Mouse (Mus musculus): Measurements from ENCODE around the gene Zscan29.
A peak's percentile ranks its signal among the peaks of the same experiment; 100 is the strongest.

Gene Zscan29

GRCm38 (mm10) chr2:121170980-121171742, at the start of gene Zscan29:
Gene Zscan29 (minus strand): TSS chr2:121171125.
- peak; percentile 85 for DNase-seq (ENCODE audit: low spot score)

- DNase-seq (ENCODE audit: low spot score), result no peak
Observed at GRCm38 (mm10) chr2:121219994-121220393, 49.1 kb upstream of the Zscan29 start.

- no peak for DNase-seq (ENCODE audit: low spot score)
Observed at GRCm38 (mm10) chr2:121219177-121219576, 48.3 kb upstream of the Zscan29 start.

GRCm38 (mm10) chr2:121214491-121214890, 43.6 kb upstream of the Zscan29 start:
- DNase-seq (ENCODE audit: low spot score), result no peak

GRCm38 (mm10) chr2:121206541-121206940, 35.6 kb upstream of the Zscan29 start:
- DNase-seq (ENCODE audit: low spot score), result peak; percentile 25

GRCm38 (mm10) chr2:121204276-121204675, 33.4 kb upstream of the Zscan29 start:
- DNase-seq (ENCODE audit: low spot score), result no peak

- no peak for DNase-seq (ENCODE audit: low spot score)
Observed at GRCm38 (mm10) chr2:121195466-121195865, 24.5 kb upstream of the Zscan29 start.

GRCm38 (mm10) chr2:121188530-121188929, 17.6 kb upstream of the Zscan29 start:
- DNase-seq (ENCODE audit: low spot score), result no peak

- no peak for DNase-seq (ENCODE audit: low spot score)
Observed at GRCm38 (mm10) chr2:121184142-121184541, 13.2 kb upstream of the Zscan29 start.

- no peak for DNase-seq (ENCODE audit: low spot score)
Observed at GRCm38 (mm10) chr2:121183431-121183830, 12.5 kb upstream of the Zscan29 start.

- DNase-seq (ENCODE audit: low spot score), result no peak
Observed at GRCm38 (mm10) chr2:121178828-121179479, 8.0 kb upstream of the Zscan29 start.

- DNase-seq (ENCODE audit: low spot score), result peak; percentile 52
Observed at GRCm38 (mm10) chr2:121170481-121170971, 399 bp downstream of the Zscan29 start, which contains the start of gene Tubgcp4. Gene Tubgcp4 (plus strand): TSS chr2:121170654.

GRCm38 (mm10) chr2:121169902-121170301, 1.0 kb downstream of the Zscan29 start:
- DNase-seq (ENCODE audit: low spot score), result peak; percentile 24

GRCm38 (mm10) chr2:121169173-121169572, 1.8 kb downstream of the Zscan29 start:
- no peak for DNase-seq (ENCODE audit: low spot score)

- DNase-seq (ENCODE audit: low spot score), result no peak
Observed at GRCm38 (mm10) chr2:121153100-121153499, 17.8 kb downstream of the Zscan29 start.

GRCm38 (mm10) chr2:121149679-121150078, 21.2 kb downstream of the Zscan29 start:
- DNase-seq (ENCODE audit: low spot score), result no peak

- DNase-seq (ENCODE audit: low spot score), result no peak
Observed at GRCm38 (mm10) chr2:121142415-121142814, 28.5 kb downstream of the Zscan29 start.

- DNase-seq (ENCODE audit: low spot score), result peak; percentile 34
Observed at GRCm38 (mm10) chr2:121141216-121142035, 29.5 kb downstream of the Zscan29 start.

GRCm38 (mm10) chr2:121140018-121140882, 30.7 kb downstream of the Zscan29 start, which contains the start of the genes Adal and Lcmt2:
Gene Adal (plus strand): TSS chr2:121140428.
Gene Lcmt2 (minus strand): TSS chr2:121140653.
- DNase-seq (ENCODE audit: low spot score), result peak; percentile 88

GRCm38 (mm10) chr2:121139266-121140017, 31.5 kb downstream of the Zscan29 start:
- no peak for DNase-seq (ENCODE audit: low spot score)
